Mouse (Mus musculus) heart, embryonic 13.5 days (tissue): ENCODE measurements around the gene Slc9a3r1. TPM values are rescaled to one million over a fixed set of nuclear protein-coding genes. Genes with fewer than 3 reads are reported as not detected.

Experiments used
- ATAC-seq: fragments of 200-750 bp; cut with Nextera tagmentation; 2 replicates; pipeline ENCODE4 v1.8.0; 2017; ENCODE audit warnings: moderate TSS enrichment; ENCODE audit not compliant: insufficient number of reproducible peaks, low FRiP score, low TSS enrichment; ENCODE audit errors: extremely low read depth
- H3K27ac ChIP-seq: fragments of 300-500 bp; sonication (generic); replicated peaks from 2 replicates; pipeline ENCODE4 v1.5.1; 2015; ENCODE audit warnings: moderate library complexity, mild to moderate bottlenecking, inconsistent platforms
- H3K27me3 ChIP-seq: fragments of 300-500 bp; sonication (generic); replicated peaks from 2 replicates; pipeline ENCODE4 v1.6.1; 2015; ENCODE audit warnings: mild to moderate bottlenecking, inconsistent platforms
- H3K36me3 ChIP-seq: fragments of 300-500 bp; sonication (generic); 2 replicates; pipeline ENCODE4 v1.6.1; 2015; ENCODE audit warnings: mild to moderate bottlenecking, inconsistent platforms
- H3K4me1 ChIP-seq: fragments of 300-500 bp; sonication (generic); 2 replicates; pipeline ENCODE4 v1.6.1; 2015; ENCODE audit warnings: inconsistent platforms
- H3K4me2 ChIP-seq: fragments of 300-500 bp; sonication (generic); 2 replicates; pipeline ENCODE4 v1.6.1; 2015; ENCODE audit warnings: inconsistent platforms, mild to moderate bottlenecking, moderate library complexity
- H3K4me3 ChIP-seq: fragments of 300-500 bp; sonication (generic); 2 replicates; pipeline ENCODE4 v1.5.1; 2015; ENCODE audit warnings: moderate library complexity, mild to moderate bottlenecking, inconsistent platforms
- H3K9ac ChIP-seq: fragments of 300-500 bp; sonication (generic); 2 replicates; pipeline ENCODE4 v1.6.1; 2015; ENCODE audit warnings: inconsistent platforms, mild to moderate bottlenecking, moderate library complexity
- H3K9me3 ChIP-seq: fragments of 300-500 bp; sonication (generic); 2 replicates; pipeline ENCODE4 v1.6.1; 2016; ENCODE audit warnings: inconsistent platforms
- WGBS: fragments of 180-500 bp; shearing (Covaris S2); methylation state at CpG from one replicate; pipeline ENCODE4 v1.1.7; 2015; ENCODE audit warnings: mixed read lengths; 5-methylcytosine and 5-hydroxymethylcytosine counted together
- polyA plus RNA-seq: library from polyadenylated mRNA; unstranded; fragments of >200 nt; fragmentation: Nextera tagmentation; extraction: Ambion mirVana; gene quantifications from 2 replicates; pipeline ENCODE4 v1.2.1, GENCODE M21; 2015

Gene Slc9a3r1
- polyA plus RNA-seq, 1 experiment from 2014 or later, result 23.1 TPM

- peak overlapping the region; percentile 97 for H3K4me2 ChIP-seq
- under 1% methylated on average over 47 of the region's 47 CpGs for WGBS
These were observed 518 bp downstream of the Slc9a3r1 start for GRCm38 (mm10) chr11:115163568-115164150.

GRCm38 (mm10) chr11:115164341-115164975, 1.3 kb downstream of the Slc9a3r1 start:
- peak overlapping the region; percentile 79 for H3K4me3 ChIP-seq
- peaks cover 21% of the 10 kb centered on the region for H3K27me3 ChIP-seq
- H3K4me1 ChIP-seq, result peaks cover 43% of the 10 kb centered on the region
- WGBS, result 0% methylated on average over 14 of the region's 14 CpGs
- H3K9me3 ChIP-seq, result no peaks in the 10 kb centered on the region
- peak overlapping the region; percentile 81 for H3K9ac ChIP-seq
- H3K27ac ChIP-seq, result no peak overlapping the region
- H3K4me2 ChIP-seq, result peak overlapping the region; percentile 97
- no peaks in the 10 kb centered on the region for H3K36me3 ChIP-seq
- ATAC-seq, result no peak

More at GRCm38 (mm10) chr11:115163568-115164150, 518 bp downstream of the Slc9a3r1 start:
- Histone ChIP-seq H3K4me3 (peak overlapping the region; percentile 79), H3K9me3 (no peaks in the 10 kb centered on the region), H3K4me1 (peaks cover 45% of the 10 kb centered on the region), H3K27me3 (peaks cover 21% of the 10 kb centered on the region), H3K9ac (peak overlapping the region; percentile 81), H3K36me3 (no peaks in the 10 kb centered on the region), H3K27ac (no peak overlapping the region; the same call in none of the 2 replicates)
- no peak for ATAC-seq

GRCm38 (mm10) chr11:115164976-115165374, 1.8 kb downstream of the Slc9a3r1 start:
- 5% methylated on average over 9 of the region's 9 CpGs for WGBS
- Histone ChIP-seq H3K27me3 (peaks cover 21% of the 10 kb centered on the region), H3K9ac (peak overlapping the region; percentile 81), H3K4me2 (peak overlapping the region; percentile 97), H3K9me3 (no peaks in the 10 kb centered on the region), H3K36me3 (no peaks in the 10 kb centered on the region), H3K4me3 (peak overlapping the region; percentile 79), H3K4me1 (peaks cover 43% of the 10 kb centered on the region), H3K27ac (no peak overlapping the region)
- ATAC-seq, result no peak

GRCm38 (mm10) chr11:115166776-115167175, 3.6 kb downstream of the Slc9a3r1 start:
- ATAC-seq, result no peak
- 77% methylated on average over 3 of the region's 3 CpGs for WGBS

GRCm38 (mm10) chr11:115167631-115168249, 4.6 kb downstream of the Slc9a3r1 start:
- H3K4me2 ChIP-seq, result no peak overlapping the region
- no peaks in the 10 kb centered on the region for H3K9me3 ChIP-seq
- ATAC-seq, result no peak
- no peak overlapping the region for H3K4me3 ChIP-seq
- no peak overlapping the region for H3K27ac ChIP-seq
- no peaks in the 10 kb centered on the region for H3K36me3 ChIP-seq
- WGBS, result 68% methylated on average over 8 of the region's 8 CpGs
- peaks cover 30% of the 10 kb centered on the region for H3K27me3 ChIP-seq
- H3K9ac ChIP-seq, result no peak overlapping the region
- peaks cover 39% of the 10 kb centered on the region for H3K4me1 ChIP-seq

More at GRCm38 (mm10) chr11:115166776-115167175, 3.6 kb downstream of the Slc9a3r1 start:
- H3K4me1 ChIP-seq, result peaks cover 39% of the 10 kb centered on the region
- H3K27me3 ChIP-seq, result peaks cover 30% of the 10 kb centered on the region
- H3K9ac ChIP-seq, result no peak overlapping the region
- H3K27ac ChIP-seq, result no peak overlapping the region
- no peak overlapping the region for H3K4me3 ChIP-seq
- no peaks in the 10 kb centered on the region for H3K9me3 ChIP-seq
- H3K36me3 ChIP-seq, result no peaks in the 10 kb centered on the region
- no peak overlapping the region for H3K4me2 ChIP-seq

GRCm38 (mm10) chr11:115169430-115169829, 6.3 kb downstream of the Slc9a3r1 start:
- Histone ChIP-seq H3K36me3 (no peaks in the 10 kb centered on the region), H3K4me1 (peaks cover 43% of the 10 kb centered on the region), H3K4me2 (no peak overlapping the region), H3K9me3 (no peaks in the 10 kb centered on the region), H3K27me3 (peaks cover 35% of the 10 kb centered on the region), H3K4me3 (no peak overlapping the region), H3K27ac (no peak overlapping the region), H3K9ac (no peak overlapping the region)
- no peak for ATAC-seq
- WGBS, result 83% methylated on average over 4 of the region's 4 CpGs

- no peak for ATAC-seq
- H3K4me1 ChIP-seq, result peaks cover 45% of the 10 kb centered on the region
- no peak overlapping the region for H3K9ac ChIP-seq
- WGBS, result 50% methylated on average over 8 of the region's 8 CpGs
- no peak overlapping the region for H3K27ac ChIP-seq
- H3K4me2 ChIP-seq, result no peak overlapping the region
- H3K9me3 ChIP-seq, result no peaks in the 10 kb centered on the region
- peaks cover 30% of the 10 kb centered on the region for H3K27me3 ChIP-seq
- H3K4me3 ChIP-seq, result no peak overlapping the region
- H3K36me3 ChIP-seq, result no peaks in the 10 kb centered on the region
These were observed 8.0 kb downstream of the Slc9a3r1 start for GRCm38 (mm10) chr11:115171125-115171524.

- WGBS, result 26% methylated on average over 4 of the region's 4 CpGs
These were observed 9.7 kb downstream of the Slc9a3r1 start for GRCm38 (mm10) chr11:115172825-115173287.

GRCm38 (mm10) chr11:115173549-115174339, 10.6 kb downstream of the Slc9a3r1 start:
- Histone ChIP-seq H3K9ac (0 out of 2 replicates have a peak overlapping the region, but pooled peaks have one; percentile 47), H3K27ac (no peak overlapping the region), H3K36me3 (no peaks in the 10 kb centered on the region), H3K9me3 (no peaks in the 10 kb centered on the region), H3K4me2 (peak overlapping the region; percentile 24; the same call in 1 of the 2 replicates), H3K27me3 (peaks cover 32% of the 10 kb centered on the region), H3K4me1 (peaks cover 61% of the 10 kb centered on the region), H3K4me3 (no peak overlapping the region)
- WGBS, result 23% methylated on average over 16 of the region's 16 CpGs
- no peak for ATAC-seq

More at GRCm38 (mm10) chr11:115172825-115173287, 9.7 kb downstream of the Slc9a3r1 start:
- Histone ChIP-seq H3K36me3 (no peaks in the 10 kb centered on the region), H3K4me3 (no peak overlapping the region), H3K4me2 (peak overlapping the region; percentile 16), H3K27ac (no peak overlapping the region), H3K4me1 (peaks cover 56% of the 10 kb centered on the region), H3K9me3 (no peaks in the 10 kb centered on the region), H3K9ac (no peak overlapping the region), H3K27me3 (peaks cover 32% of the 10 kb centered on the region)
- ATAC-seq, result no peak

GRCm38 (mm10) chr11:115176399-115177190, 13.5 kb downstream of the Slc9a3r1 start:
- no peak overlapping the region for H3K4me2 ChIP-seq
- no peak for ATAC-seq
- H3K9me3 ChIP-seq, result no peaks in the 10 kb centered on the region
- peaks cover 54% of the 10 kb centered on the region for H3K4me1 ChIP-seq
- no peak overlapping the region for H3K9ac ChIP-seq
- H3K27ac ChIP-seq, result peak overlapping the region; percentile 36; the same call in 1 of the 2 replicates
- H3K4me3 ChIP-seq, result no peak overlapping the region
- H3K36me3 ChIP-seq, result peaks cover 2% of the 10 kb centered on the region; the same call in 1 of the 2 replicates
- H3K27me3 ChIP-seq, result peaks cover 23% of the 10 kb centered on the region
- 66% methylated on average over 24 of the region's 24 CpGs for WGBS
